Mouse (Mus musculus) neural tube, embryonic 12.5 days (tissue): Measurements from ENCODE around the gene Smpdl3a. TPM values are rescaled to one million over a fixed set of nuclear protein-coding genes. Genes with fewer than 3 reads are reported as not detected.
A peak's percentile ranks its signal among the peaks of the same experiment; 100 is the strongest.

Source experiments
- ATAC-seq: fragments of 200-750 bp; cut with Nextera tagmentation; 2 replicates; pipeline ENCODE4 v1.8.0; 2017; ENCODE audit warnings: low read depth, mild to moderate bottlenecking, moderate TSS enrichment, moderate library complexity; ENCODE audit not compliant: low FRiP score
- H3K27ac ChIP-seq: fragments of 300-500 bp; sonication (generic); 2 replicates; pipeline ENCODE4 v1.5.1; 2016
- H3K27me3 ChIP-seq: fragments of 300-500 bp; sonication (generic); replicated peaks from 2 replicates; pipeline ENCODE4 v1.6.1; 2016; ENCODE audit warnings: mild to moderate bottlenecking
- H3K36me3 ChIP-seq: fragments of 300-500 bp; sonication (generic); 2 replicates; pipeline ENCODE4 v1.6.1; 2016; ENCODE audit warnings: mild to moderate bottlenecking
- H3K4me1 ChIP-seq: fragments of 300-500 bp; sonication (generic); 2 replicates; pipeline ENCODE4 v1.6.1; 2016
- H3K4me2 ChIP-seq: fragments of 300-500 bp; sonication (generic); replicated peaks from 2 replicates; pipeline ENCODE4 v1.6.1; 2016; ENCODE audit warnings: mild to moderate bottlenecking
- H3K4me3 ChIP-seq: fragments of 300-500 bp; sonication (generic); 2 replicates; pipeline ENCODE4 v1.5.1; 2016
- H3K9ac ChIP-seq: fragments of 300-500 bp; sonication (generic); 2 replicates; pipeline ENCODE4 v1.6.1; 2016; ENCODE audit warnings: mild to moderate bottlenecking
- H3K9me3 ChIP-seq: fragments of 300-500 bp; sonication (generic); 2 replicates; pipeline ENCODE4 v1.6.1; 2016; ENCODE audit warnings: mild to moderate bottlenecking
- WGBS: fragments of 180-500 bp; shearing (Covaris S2); methylation state at CpG from one replicate; pipeline ENCODE4 v1.1.7; 2016; 5-methylcytosine and 5-hydroxymethylcytosine counted together
- polyA plus RNA-seq: library from polyadenylated mRNA; unstranded; fragments of >200 nt; fragmentation: Nextera tagmentation; extraction: Ambion mirVana; gene quantifications from 2 replicates; pipeline ENCODE4 v1.2.1, GENCODE M21; 2016

Smpdl3a gene
- polyA plus RNA-seq = 15.1 and 17.8 TPM in 2 replicates

DNA sequence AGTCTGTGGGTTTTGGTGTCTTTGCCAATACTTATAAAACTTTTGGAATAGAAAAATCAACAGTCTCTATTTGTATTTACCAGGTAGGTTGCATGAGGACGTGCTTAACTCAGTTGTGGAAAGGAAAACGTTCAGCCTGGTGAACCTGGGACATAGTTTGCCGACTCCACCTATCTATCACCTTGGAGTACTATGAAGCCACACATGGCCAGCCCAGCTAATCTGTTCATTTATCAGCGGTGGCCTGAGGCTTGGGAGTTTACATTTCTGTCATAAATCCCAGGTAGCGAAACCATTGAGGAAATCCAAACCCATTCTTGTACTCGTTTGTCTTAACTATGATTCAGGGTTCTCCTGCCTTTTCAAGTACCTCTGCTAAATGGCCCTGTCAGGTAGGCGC is at the start of gene Smpdl3a:
Gene Smpdl3a (plus strand): TSS at position 318 of the 400 bp plus-strand sequence.
- Histone ChIP-seq H3K4me3 (peak within 1 kb of the TSS; percentile 58), H3K27ac (peak within 1 kb of the TSS; percentile 17; the same call in 1 of the 2 replicates), H3K4me2 (peak within 1 kb of the TSS; percentile 95), H3K9ac (peak within 1 kb of the TSS; percentile 74), H3K27me3 (no peaks in the 10 kb centered on the region), H3K4me1 (peaks cover 18% of the 10 kb centered on the region; the same call in 1 of the 2 replicates), H3K9me3 (peaks cover 12% of the 10 kb centered on the region; the same call in 1 of the 2 replicates), H3K36me3 (peaks cover 25% of the 10 kb centered on the region)
- no peak for ATAC-seq
- 83% methylated on average over 7 of the region's 7 CpGs for WGBS

GRCm38 (mm10) chr10:57745452-57745851 is 48.7 kb upstream of the Smpdl3a start:
- Histone ChIP-seq H3K4me2 (no peak overlapping the region), H3K36me3 (no peaks in the 10 kb centered on the region), H3K27ac (no peak overlapping the region), H3K4me3 (no peak overlapping the region), H3K9ac (no peak overlapping the region), H3K9me3 (no peaks in the 10 kb centered on the region), H3K4me1 (0 out of 2 replicates have a peak, but pooled peaks cover 4% of the 10 kb centered on the region), H3K27me3 (no peaks in the 10 kb centered on the region)
- ATAC-seq = no peak

DNA sequence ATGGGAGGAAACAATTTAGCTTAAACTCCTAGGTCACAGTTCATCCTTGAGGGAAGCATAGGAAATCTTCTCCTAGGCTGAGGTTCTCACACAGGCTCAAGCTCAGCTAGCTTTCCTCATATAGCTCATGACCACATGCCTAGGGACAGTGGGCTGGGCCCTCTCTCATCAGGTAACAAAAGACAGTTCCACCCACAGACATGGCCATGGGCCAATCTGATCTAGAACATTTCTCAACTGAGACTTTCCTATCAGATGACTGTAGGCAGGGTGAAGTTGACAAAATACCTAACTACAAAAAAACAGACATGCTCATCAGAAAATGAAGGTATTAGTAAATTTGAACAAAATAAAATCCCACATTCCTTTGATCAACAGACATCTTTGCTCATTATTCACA is 47.0 kb upstream of the Smpdl3a start:
- ATAC-seq = no peak

DNA sequence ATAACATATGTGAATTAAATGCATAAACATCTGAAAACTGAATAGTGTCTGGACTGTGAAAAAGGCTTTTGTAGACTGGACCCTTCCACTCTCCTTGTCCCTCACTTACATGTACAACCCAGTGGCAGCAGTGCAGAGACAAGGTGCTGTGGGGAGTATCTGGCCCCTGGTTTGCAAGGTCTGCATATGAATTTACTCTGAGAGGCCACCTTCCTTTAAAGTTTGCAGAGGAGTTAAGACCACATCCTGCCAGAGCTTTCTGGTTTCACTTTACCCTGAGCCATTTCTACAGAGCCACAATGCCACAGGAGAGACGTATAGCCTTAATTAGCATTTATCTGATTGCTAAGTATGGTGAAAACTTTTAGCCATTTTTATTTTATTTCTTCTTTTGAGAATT is 40.8 kb upstream of the Smpdl3a start:
- Histone ChIP-seq H3K4me1 (no peaks in the 10 kb centered on the region), H3K27ac (no peak overlapping the region), H3K27me3 (no peaks in the 10 kb centered on the region), H3K9ac (no peak overlapping the region), H3K4me3 (no peak overlapping the region), H3K36me3 (no peaks in the 10 kb centered on the region), H3K4me2 (no peak overlapping the region), H3K9me3 (no peaks in the 10 kb centered on the region)
- WGBS = 90% methylated on average over 1 of the region's 1 CpGs
- ATAC-seq = no peak

More for the DNA sequence above, 47.0 kb upstream of the Smpdl3a start:
- no peak overlapping the region for H3K9ac ChIP-seq
- H3K4me1 ChIP-seq = 0 out of 2 replicates have a peak, but pooled peaks cover 4% of the 10 kb centered on the region
- H3K36me3 ChIP-seq = no peaks in the 10 kb centered on the region
- no peak overlapping the region for H3K4me3 ChIP-seq
- H3K4me2 ChIP-seq = no peak overlapping the region
- no peaks in the 10 kb centered on the region for H3K9me3 ChIP-seq
- no peaks in the 10 kb centered on the region for H3K27me3 ChIP-seq
- H3K27ac ChIP-seq = no peak overlapping the region

DNA sequence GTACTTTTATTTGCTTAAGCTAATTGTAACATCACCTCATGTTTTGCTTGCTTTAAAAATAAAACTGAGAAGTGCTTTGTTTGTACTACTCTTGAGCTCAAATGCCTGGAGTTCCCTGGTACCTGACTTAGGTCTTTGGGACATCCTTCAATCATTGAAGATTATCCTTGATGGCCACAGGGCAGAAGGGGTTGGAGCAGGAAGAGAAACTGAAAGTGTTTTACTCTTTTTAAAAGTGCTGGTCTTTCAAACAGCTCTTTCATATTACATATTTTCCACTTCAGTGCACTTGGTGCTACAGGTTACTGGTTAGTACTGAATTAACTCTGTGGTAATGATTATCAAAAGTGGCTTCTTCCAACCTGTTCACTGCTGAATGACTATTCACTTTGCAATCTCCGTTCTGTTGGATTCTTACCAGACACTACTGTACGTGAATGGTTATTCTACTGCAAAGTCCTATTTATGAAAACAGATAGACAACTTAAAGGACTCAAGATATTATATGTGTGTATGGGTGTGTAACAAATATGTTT is 38.9 kb upstream of the Smpdl3a start:
- ATAC-seq = no peak
- Histone ChIP-seq H3K27me3 (no peaks in the 10 kb centered on the region), H3K9me3 (no peaks in the 10 kb centered on the region), H3K36me3 (no peaks in the 10 kb centered on the region), H3K4me2 (no peak overlapping the region), H3K4me3 (no peak overlapping the region), H3K9ac (no peak overlapping the region), H3K4me1 (no peaks in the 10 kb centered on the region), H3K27ac (no peak overlapping the region)
- 95% methylated on average over 2 of the region's 2 CpGs for WGBS

GRCm38 (mm10) chr10:57758999-57759398 is 35.1 kb upstream of the Smpdl3a start:
- no peak overlapping the region for H3K27ac ChIP-seq
- WGBS = 90% methylated on average over 2 of the region's 2 CpGs
- no peak overlapping the region for H3K4me2 ChIP-seq
- ATAC-seq = no peak
- no peak overlapping the region for H3K9ac ChIP-seq
- H3K4me1 ChIP-seq = no peaks in the 10 kb centered on the region
- H3K9me3 ChIP-seq = no peaks in the 10 kb centered on the region
- H3K27me3 ChIP-seq = no peaks in the 10 kb centered on the region
- H3K36me3 ChIP-seq = no peaks in the 10 kb centered on the region
- no peak overlapping the region for H3K4me3 ChIP-seq

- Histone ChIP-seq H3K36me3 (no peaks in the 10 kb centered on the region), H3K9me3 (no peaks in the 10 kb centered on the region), H3K27me3 (no peaks in the 10 kb centered on the region), H3K27ac (no peak overlapping the region), H3K4me3 (no peak overlapping the region), H3K9ac (no peak overlapping the region), H3K4me1 (no peaks in the 10 kb centered on the region), H3K4me2 (no peak overlapping the region)
- 78% methylated on average over 3 of the region's 3 CpGs for WGBS
- no peak for ATAC-seq
These were observed 33.4 kb upstream of the Smpdl3a start for GRCm38 (mm10) chr10:57760694-57761093.

DNA sequence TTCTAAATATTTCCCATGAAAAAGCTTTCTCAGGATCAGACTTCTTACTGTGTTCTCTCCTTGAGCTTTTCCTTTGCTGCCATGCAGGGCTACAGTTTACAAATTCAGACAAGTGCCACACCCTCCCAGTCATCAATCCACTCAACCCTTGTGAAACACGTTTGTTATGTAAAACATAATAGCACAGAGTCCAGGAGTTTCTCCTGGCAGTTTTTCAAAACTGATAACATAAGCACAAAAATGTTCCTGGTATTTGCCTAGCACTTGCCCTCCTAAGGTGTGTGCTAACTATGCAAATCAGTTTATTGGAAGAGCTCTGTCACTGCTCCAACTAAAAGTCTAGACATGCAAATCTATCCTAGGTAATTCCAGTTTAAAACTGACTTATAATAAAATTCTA is 31.1 kb upstream of the Smpdl3a start:
- no peak overlapping the region for H3K4me3 ChIP-seq
- H3K27me3 ChIP-seq = no peaks in the 10 kb centered on the region
- WGBS = 48% methylated on average over 1 of the region's 1 CpGs
- no peak for ATAC-seq
- no peaks in the 10 kb centered on the region for H3K36me3 ChIP-seq
- H3K9me3 ChIP-seq = no peaks in the 10 kb centered on the region
- H3K4me1 ChIP-seq = no peaks in the 10 kb centered on the region
- no peak overlapping the region for H3K9ac ChIP-seq
- H3K27ac ChIP-seq = no peak overlapping the region
- H3K4me2 ChIP-seq = no peak overlapping the region

DNA sequence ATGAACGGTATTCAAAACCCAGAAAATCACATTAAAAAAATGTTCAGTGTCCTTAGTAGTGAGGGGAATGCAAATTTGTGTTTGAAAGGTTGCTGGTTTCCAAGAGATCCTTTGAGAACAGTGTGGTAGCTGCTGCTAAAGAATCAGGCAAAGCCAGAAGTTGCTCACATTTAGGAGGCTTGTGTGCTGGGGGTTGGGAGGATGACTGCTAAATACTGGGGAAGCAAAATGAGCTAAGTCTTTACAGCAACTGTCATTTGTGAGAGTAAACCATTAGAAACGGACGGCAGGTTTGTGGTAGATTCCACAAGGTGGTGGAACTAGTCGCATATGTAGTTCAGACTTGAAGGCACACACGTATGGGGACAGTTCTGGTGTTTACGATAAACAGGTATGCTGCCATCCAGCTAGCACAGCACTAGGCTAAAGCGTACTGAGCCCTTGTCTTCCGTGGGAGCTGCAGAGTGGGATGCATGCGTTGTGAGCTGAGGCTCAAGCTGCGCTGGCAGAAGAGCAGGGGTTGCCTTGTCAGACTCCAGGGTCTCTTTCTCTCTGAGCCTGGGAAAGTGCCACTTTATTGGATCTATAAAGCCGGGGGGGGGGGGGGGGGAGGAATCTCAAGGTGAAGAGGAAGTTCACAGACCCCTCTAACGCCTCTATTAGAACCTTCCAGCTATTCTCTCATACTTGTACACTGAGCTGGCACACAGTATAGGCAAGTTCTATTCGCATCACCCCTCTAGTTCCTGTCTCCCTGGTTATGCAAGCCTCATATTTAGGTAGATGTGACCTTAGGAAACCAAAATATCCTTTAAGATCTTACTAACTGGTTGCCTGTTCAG is 10.6 kb upstream of the Smpdl3a start:
- WGBS = 19% methylated on average over 13 of the region's 13 CpGs
- Histone ChIP-seq H3K27me3 (no peaks in the 10 kb centered on the region), H3K4me2 (peak overlapping the region; percentile 56), H3K4me1 (peaks cover 16% of the 10 kb centered on the region), H3K9me3 (no peaks in the 10 kb centered on the region), H3K4me3 (no peak overlapping the region), H3K27ac (peak overlapping the region; percentile 75), H3K9ac (peak overlapping the region; percentile 40), H3K36me3 (no peaks in the 10 kb centered on the region)
- ATAC-seq = peak; percentile 69

DNA sequence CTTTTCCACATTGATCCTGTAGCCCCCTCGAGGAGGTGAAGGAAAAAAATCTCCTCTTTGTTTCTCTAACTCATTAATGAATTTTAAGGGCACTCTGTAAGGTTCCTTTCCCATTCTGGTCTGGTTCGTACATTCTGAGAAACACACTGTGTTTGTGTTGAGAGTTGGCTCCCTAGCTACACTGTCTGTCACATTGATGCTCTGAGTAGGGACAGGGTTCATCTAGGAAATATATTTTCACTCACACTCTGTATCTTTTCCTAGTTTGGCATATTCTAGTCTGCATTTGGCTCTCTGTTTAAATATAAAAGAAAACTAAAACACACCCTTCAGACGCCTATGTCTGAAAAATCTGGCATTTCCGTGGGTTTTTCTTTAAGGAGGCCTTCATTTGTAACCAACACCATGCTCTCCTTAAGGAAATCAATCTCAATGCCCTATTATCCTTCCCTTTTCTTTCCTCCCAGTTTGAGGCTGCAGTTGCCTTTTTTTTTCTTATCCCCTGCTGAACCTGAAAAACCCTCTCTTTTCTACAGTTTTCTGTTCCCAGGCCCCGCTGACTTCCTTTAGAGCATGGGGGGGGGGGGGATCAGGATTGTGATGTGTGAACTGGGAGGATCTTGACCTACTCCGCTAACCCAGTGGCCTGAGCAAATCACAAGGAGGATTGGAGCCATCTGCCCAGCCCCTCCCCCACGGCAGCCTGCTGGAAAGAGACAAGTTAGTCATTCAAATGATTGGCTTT is 9.8 kb upstream of the Smpdl3a start:
- Histone ChIP-seq H3K9ac (peak overlapping the region; percentile 71; the same call in 1 of the 2 replicates), H3K36me3 (no peaks in the 10 kb centered on the region), H3K4me1 (peaks cover 16% of the 10 kb centered on the region), H3K27ac (peak overlapping the region; percentile 75), H3K4me2 (peak overlapping the region; percentile 56), H3K9me3 (no peaks in the 10 kb centered on the region), H3K27me3 (no peaks in the 10 kb centered on the region), H3K4me3 (peak overlapping the region; percentile 49)
- ATAC-seq = peak; percentile 91
- WGBS = 5% methylated on average over 7 of the region's 7 CpGs

- WGBS = 7% methylated on average over 7 of the region's 7 CpGs
- peak within 1 kb of the TSS; percentile 75 for H3K27ac ChIP-seq
- ATAC-seq = no peak; the same call in 1 of the 2 replicates
These were observed 9.3 kb upstream of the Smpdl3a start, which contains the start of gene Fabp7 for GRCm38 (mm10) chr10:57784876-57785150. Gene Fabp7 (plus strand): TSS chr10:57784881.

DNA sequence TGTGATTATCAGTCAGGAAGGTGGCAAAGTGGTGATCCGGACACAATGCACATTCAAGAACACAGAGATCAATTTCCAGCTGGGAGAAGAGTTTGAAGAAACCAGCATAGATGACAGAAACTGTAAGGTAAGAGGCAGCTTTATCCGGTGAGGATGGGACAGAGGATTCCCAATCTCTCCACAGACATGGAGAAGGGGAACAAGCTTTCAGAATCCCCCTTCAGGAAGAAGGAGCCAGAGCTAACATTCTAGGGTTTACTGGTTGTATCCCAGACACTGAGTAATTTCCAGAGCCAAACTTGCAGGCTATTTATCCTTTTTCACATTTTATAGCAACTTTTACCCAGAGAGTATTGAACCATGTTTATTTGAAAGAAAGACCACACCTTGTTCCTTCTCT is 8.6 kb upstream of the Smpdl3a start:
- H3K9ac ChIP-seq = peak overlapping the region; percentile 71
- H3K27me3 ChIP-seq = no peaks in the 10 kb centered on the region
- WGBS = 29% methylated on average over 2 of the region's 2 CpGs

More at GRCm38 (mm10) chr10:57784876-57785150, 9.3 kb upstream of the Smpdl3a start, which contains the start of gene Fabp7:
- Histone ChIP-seq H3K4me1 (peaks cover 16% of the 10 kb centered on the region), H3K9ac (peak within 1 kb of the TSS; percentile 71), H3K36me3 (no peaks in the 10 kb centered on the region), H3K27me3 (no peaks in the 10 kb centered on the region), H3K9me3 (no peaks in the 10 kb centered on the region), H3K4me3 (peak within 1 kb of the TSS; percentile 49), H3K4me2 (peak within 1 kb of the TSS; percentile 56)

More for the DNA sequence above, 8.6 kb upstream of the Smpdl3a start:
- ATAC-seq = no peak
- peak overlapping the region; percentile 56 for H3K4me2 ChIP-seq
- peak overlapping the region; percentile 49 for H3K4me3 ChIP-seq
- H3K9me3 ChIP-seq = no peaks in the 10 kb centered on the region
- peak overlapping the region; percentile 75 for H3K27ac ChIP-seq
- H3K36me3 ChIP-seq = peaks cover 7% of the 10 kb centered on the region
- peaks cover 16% of the 10 kb centered on the region for H3K4me1 ChIP-seq
